Mouse (Mus musculus) myocyte (in vitro differentiated cells): ENCODE data around the gene Cacna1a. TPM values are rescaled to one million over a fixed set of nuclear protein-coding genes. Genes with fewer than 3 reads are reported as not detected.

Experiments used
- H3K27me3 ChIP-seq: one replicate; pipeline ENCODE4 v1.6.1; 2011; ENCODE audit not compliant: control insufficient read depth, insufficient read depth, insufficient read length
- H3K36me3 ChIP-seq: one replicate; pipeline ENCODE4 v1.6.1; 2011; ENCODE audit not compliant: control insufficient read depth, insufficient read depth
- H3K4me2 ChIP-seq: one replicate; pipeline ENCODE4 v1.6.1; 2011; ENCODE audit warnings: low read depth, control low read depth
- H3K4me3 ChIP-seq: one replicate; pipeline ENCODE4 v1.5.1; 2011; ENCODE audit warnings: mild to moderate bottlenecking, control low read depth, moderate library complexity
- H3K79me2 ChIP-seq: one replicate; pipeline ENCODE4 v1.6.1; 2011; ENCODE audit not compliant: control insufficient read depth, insufficient read depth
- H3ac ChIP-seq: one replicate; pipeline ENCODE4 v1.6.1; 2011; ENCODE audit not compliant: control insufficient read depth, insufficient read length
- CEBPB ChIP-seq: IDR thresholded peaks from 2 replicates; pipeline ENCODE4 v1.6.1; 2011; ENCODE audit warnings: mild to moderate bottlenecking, moderate library complexity; ENCODE audit not compliant: poor library complexity, insufficient read depth, severe bottlenecking
- E2F4 ChIP-seq: IDR thresholded peaks from one replicate; pipeline ENCODE4 v1.6.1; 2011; ENCODE audit warnings: mild to moderate bottlenecking, control low read depth, moderate library complexity; ENCODE audit not compliant: insufficient read depth
- MAX ChIP-seq: IDR thresholded peaks from one replicate; pipeline ENCODE4 v1.6.1; 2011; ENCODE audit warnings: low read depth, mild to moderate bottlenecking, control low read depth
- MYOD1 ChIP-seq, 3 experiments: IDR thresholded peaks; one replicate each; pipeline ENCODE4 v1.6.1; 2011; ENCODE audit warnings: control low read depth in 2 of 3, low read depth in 2 of 3, mild to moderate bottlenecking in 2 of 3, moderate library complexity in 1 of 3; ENCODE audit not compliant: insufficient read length in 2 of 3, control insufficient read depth in 1 of 3
- MYOG ChIP-seq, 3 experiments: IDR thresholded peaks; one replicate each; pipeline ENCODE4 v1.6.1; 2011; ENCODE audit warnings: control low read depth in 2 of 3, low read depth in 2 of 3, mild to moderate bottlenecking in 2 of 3; ENCODE audit not compliant: insufficient read length in 2 of 3, control insufficient read depth in 1 of 3, insufficient read depth in 1 of 3
- POLR2A ChIP-seq: IDR thresholded peaks from one replicate; pipeline ENCODE4 v1.6.1; 2011; ENCODE audit warnings: low read depth, mild to moderate bottlenecking, control low read depth, moderate library complexity; ENCODE audit not compliant: insufficient read length
- POLR2AphosphoS2 ChIP-seq: IDR thresholded peaks from one replicate; pipeline ENCODE4 v1.6.1; 2011; ENCODE audit warnings: low read depth, control low read depth; ENCODE audit not compliant: insufficient read length
- REST ChIP-seq: IDR thresholded peaks from one replicate; pipeline ENCODE4 v1.6.1; 2011; ENCODE audit warnings: mild to moderate bottlenecking, control low read depth, moderate library complexity; ENCODE audit not compliant: insufficient read depth, insufficient read length
- SRF ChIP-seq: IDR thresholded peaks from one replicate; pipeline ENCODE4 v1.6.1; 2011; ENCODE audit warnings: low read depth; ENCODE audit not compliant: control insufficient read depth, insufficient read length
- TCF12 ChIP-seq: IDR thresholded peaks from one replicate; pipeline ENCODE4 v1.6.1; 2011; ENCODE audit warnings: mild to moderate bottlenecking, control low read depth; ENCODE audit not compliant: poor library complexity, insufficient read depth, severe bottlenecking
- TCF3 ChIP-seq: IDR thresholded peaks from one replicate; pipeline ENCODE4 v1.6.1; 2011; ENCODE audit warnings: low read depth, control low read depth; ENCODE audit not compliant: insufficient read length
- USF1 ChIP-seq: IDR thresholded peaks from one replicate; pipeline ENCODE4 v1.6.1; 2011; ENCODE audit warnings: low read depth, mild to moderate bottlenecking, control low read depth, moderate library complexity
- polyA plus RNA-seq: library from polyadenylated mRNA; unstranded; fragments of >200 nt; fragmentation: generic; extraction: Trizol; gene quantifications from one replicate; pipeline ENCODE4 v1.2.1, GENCODE M21; 2012; ENCODE audit warnings: missing spikeins

The Cacna1a gene
- polyA plus RNA-seq, 1 experiment, result 1.8 TPM

- TF ChIP-seq REST (no peak), TCF12 (no peak), POLR2A (no peak), MYOD1 (IDR thresholded peaks at IDR 0.05; ENCODE audit: control insufficient read depth in 1 of 3, insufficient read length in 2 of 3, low read depth in 2 of 3) (no peak)
- Histone ChIP-seq H3ac (no peak overlapping the region), H3K79me2 (no peaks in the 10 kb centered on the region), H3K36me3 (no peaks in the 10 kb centered on the region), H3K4me3 (no peak overlapping the region), H3K27me3 (no peaks in the 10 kb centered on the region), H3K4me2 (no peak overlapping the region)
These were observed 23.0 kb upstream of the Cacna1a start for GRCm38 (mm10) chr8:84365197-84365596.

- no peak overlapping the region for H3ac ChIP-seq
- no peak overlapping the region for H3K4me3 ChIP-seq
- H3K79me2 ChIP-seq, result no peaks in the 10 kb centered on the region
- no peaks in the 10 kb centered on the region for H3K27me3 ChIP-seq
- TF ChIP-seq MYOD1 (IDR thresholded peaks at IDR 0.05; ENCODE audit: control insufficient read depth in 1 of 3, insufficient read length in 2 of 3, low read depth in 2 of 3) (no peak), POLR2AphosphoS2 (no peak), CEBPB (no peak), SRF (no peak), TCF3 (no peak)
- H3K4me2 ChIP-seq, result no peak overlapping the region
- no peaks in the 10 kb centered on the region for H3K36me3 ChIP-seq
These were observed 17.3 kb upstream of the Cacna1a start for GRCm38 (mm10) chr8:84370972-84371371.

GRCm38 (mm10) chr8:84375038-84375437 is 13.2 kb upstream of the Cacna1a start:
- Histone ChIP-seq H3K27me3 (no peaks in the 10 kb centered on the region), H3K4me3 (no peak overlapping the region), H3K4me2 (no peak overlapping the region), H3K36me3 (no peaks in the 10 kb centered on the region), H3K79me2 (no peaks in the 10 kb centered on the region), H3ac (no peak overlapping the region)
- TF ChIP-seq USF1 (no peak), SRF (no peak), MAX (no peak), CEBPB (no peak), REST (no peak)

- Histone ChIP-seq H3K79me2 (no peaks in the 10 kb centered on the region), H3K27me3 (no peaks in the 10 kb centered on the region), H3ac (no peak overlapping the region), H3K4me2 (no peak overlapping the region), H3K4me3 (no peak overlapping the region), H3K36me3 (no peaks in the 10 kb centered on the region)
- TF ChIP-seq TCF12 (no peak), E2F4 (no peak), TCF3 (no peak), MAX (no peak), USF1 (no peak), MYOD1 (IDR thresholded peaks at IDR 0.05; ENCODE audit: control insufficient read depth in 1 of 3, insufficient read length in 2 of 3, low read depth in 2 of 3) (no peak), CEBPB (no peak), POLR2A (no peak), MYOG (IDR thresholded peaks at IDR 0.05; ENCODE audit: control insufficient read depth in 1 of 3, insufficient read depth in 1 of 3, insufficient read length in 2 of 3, low read depth in 2 of 3) (no peak), REST (no peak), POLR2AphosphoS2 (no peak), SRF (no peak)
These were observed 12.4 kb upstream of the Cacna1a start for GRCm38 (mm10) chr8:84375803-84376202.

GRCm38 (mm10) chr8:84376564-84376963 is 11.7 kb upstream of the Cacna1a start:
- Histone ChIP-seq H3K79me2 (no peaks in the 10 kb centered on the region), H3ac (no peak overlapping the region), H3K27me3 (no peaks in the 10 kb centered on the region), H3K4me2 (no peak overlapping the region), H3K36me3 (no peaks in the 10 kb centered on the region), H3K4me3 (no peak overlapping the region)
- TF ChIP-seq REST (no peak), POLR2AphosphoS2 (no peak), SRF (no peak), TCF3 (no peak), USF1 (no peak), MYOD1 (IDR thresholded peaks at IDR 0.05; ENCODE audit: control insufficient read depth in 1 of 3, insufficient read length in 2 of 3, low read depth in 2 of 3) (no peak), MAX (no peak), CEBPB (no peak), POLR2A (no peak), TCF12 (no peak), E2F4 (no peak), MYOG (IDR thresholded peaks at IDR 0.05; ENCODE audit: control insufficient read depth in 1 of 3, insufficient read depth in 1 of 3, insufficient read length in 2 of 3, low read depth in 2 of 3) (no peak)

- no peak overlapping the region for H3K4me3 ChIP-seq
- H3K4me2 ChIP-seq, result peak overlapping the region; percentile 32
- no peaks in the 10 kb centered on the region for H3K27me3 ChIP-seq
- H3K36me3 ChIP-seq, result no peaks in the 10 kb centered on the region
- TF ChIP-seq MYOD1 (IDR thresholded peaks at IDR 0.05; ENCODE audit: control insufficient read depth in 1 of 3, insufficient read length in 2 of 3, low read depth in 2 of 3), result no peak
- TF ChIP-seq USF1, result no peak
- H3K79me2 ChIP-seq, result no peaks in the 10 kb centered on the region
- no peak overlapping the region for H3ac ChIP-seq
These were observed 6.6 kb upstream of the Cacna1a start for GRCm38 (mm10) chr8:84381676-84382075.
